Mouse (Mus musculus) midbrain, embryonic 16.5 days (tissue): ENCODE measurements around the gene Nol8. TPM values are rescaled to one million over a fixed set of nuclear protein-coding genes. Genes with fewer than 3 reads are reported as not detected.

Experiments
- ATAC-seq: fragments of 200-750 bp; cut with Nextera tagmentation; 2 replicates; pipeline ENCODE4 v1.8.0; 2017; ENCODE audit warnings: moderate TSS enrichment
- H3K27ac ChIP-seq: fragments of 300-500 bp; sonication (generic); 2 replicates; pipeline ENCODE4 v1.5.1; 2014; ENCODE audit warnings: mild to moderate bottlenecking, low read length, mixed read lengths
- H3K27me3 ChIP-seq: fragments of 300-500 bp; sonication (generic); 2 replicates; pipeline ENCODE4 v1.6.1; 2014; ENCODE audit warnings: low read depth, low read length, mixed read lengths; ENCODE audit not compliant: control insufficient read depth, insufficient read depth
- H3K36me3 ChIP-seq: fragments of 300-500 bp; sonication (generic); 2 replicates; pipeline ENCODE4 v1.6.1; 2014; ENCODE audit warnings: mild to moderate bottlenecking, low read length, moderate library complexity, mixed read lengths; ENCODE audit not compliant: control insufficient read depth, insufficient read depth
- H3K4me1 ChIP-seq: fragments of 300-500 bp; sonication (generic); 2 replicates; pipeline ENCODE4 v1.6.1; 2014; ENCODE audit warnings: mild to moderate bottlenecking, low read length, mixed read lengths; ENCODE audit not compliant: control insufficient read depth, insufficient read depth
- H3K4me2 ChIP-seq: fragments of 300-500 bp; sonication (generic); 2 replicates; pipeline ENCODE4 v1.6.1; 2014; ENCODE audit warnings: mild to moderate bottlenecking, low read length, mixed read lengths
- H3K4me3 ChIP-seq: fragments of 300-500 bp; sonication (generic); 2 replicates; pipeline ENCODE4 v1.5.1; 2014; ENCODE audit warnings: low read depth, mild to moderate bottlenecking, low read length, moderate library complexity, mixed read lengths
- H3K9ac ChIP-seq: fragments of 300-500 bp; sonication (generic); 2 replicates; pipeline ENCODE4 v1.6.1; 2014; ENCODE audit warnings: low read depth, low read length, mixed read lengths
- H3K9me3 ChIP-seq: fragments of 300-500 bp; sonication (generic); replicated peaks from 2 replicates; pipeline ENCODE4 v1.6.1; 2014; ENCODE audit warnings: mild to moderate bottlenecking, low read length, mixed read lengths; ENCODE audit not compliant: control insufficient read depth, poor library complexity, severe bottlenecking
- WGBS: fragments of 180-500 bp; shearing (Covaris S2); extraction: QIAGEN DNeasy Blood & Tissue Kit; methylation state at CpG from one replicate; pipeline ENCODE4 v1.1.7; 2014; 5-methylcytosine and 5-hydroxymethylcytosine counted together
- polyA plus RNA-seq: library from polyadenylated mRNA; unstranded; fragments of >200 nt; fragmentation: Nextera tagmentation; extraction: Ambion mirVana; gene quantifications from 2 replicates; pipeline ENCODE4 v1.2.1, GENCODE M21; 2015

Nol8 gene
- polyA plus RNA-seq, 1 experiment from 2014 or later, result 13.4 TPM

GRCm38 (mm10) chr13:49639965-49640364 lies 12.9 kb upstream of the Nol8 start:
- H3K9ac ChIP-seq, result no peak overlapping the region
- H3K4me1 ChIP-seq, result no peaks in the 10 kb centered on the region
- H3K4me3 ChIP-seq, result no peak overlapping the region
- ATAC-seq, result no peak
- no peaks in the 10 kb centered on the region for H3K9me3 ChIP-seq
- H3K4me2 ChIP-seq, result no peak overlapping the region
- no peaks in the 10 kb centered on the region for H3K36me3 ChIP-seq
- H3K27me3 ChIP-seq, result no peaks in the 10 kb centered on the region
- WGBS, result 94% methylated on average over 2 of the region's 2 CpGs
- H3K27ac ChIP-seq, result no peak overlapping the region

GRCm38 (mm10) chr13:49642650-49643049 lies 10.2 kb upstream of the Nol8 start:
- WGBS, result 79% methylated on average over 6 of the region's 6 CpGs
- Histone ChIP-seq H3K36me3 (no peaks in the 10 kb centered on the region), H3K9ac (no peak overlapping the region), H3K27me3 (no peaks in the 10 kb centered on the region), H3K4me2 (no peak overlapping the region), H3K4me3 (no peak overlapping the region), H3K27ac (no peak overlapping the region), H3K9me3 (no peaks in the 10 kb centered on the region), H3K4me1 (no peaks in the 10 kb centered on the region)
- no peak for ATAC-seq

- H3K4me3 ChIP-seq, result no peak overlapping the region
- no peaks in the 10 kb centered on the region for H3K27me3 ChIP-seq
- H3K9me3 ChIP-seq, result no peaks in the 10 kb centered on the region
- H3K4me1 ChIP-seq, result no peaks in the 10 kb centered on the region
- H3K36me3 ChIP-seq, result no peaks in the 10 kb centered on the region
- no peak overlapping the region for H3K4me2 ChIP-seq
- H3K27ac ChIP-seq, result no peak overlapping the region
- no peak for ATAC-seq
- no peak overlapping the region for H3K9ac ChIP-seq
Measured at GRCm38 (mm10) chr13:49643669-49644362, 9.1 kb upstream of the Nol8 start.

GRCm38 (mm10) chr13:49644731-49645529 lies 7.9 kb upstream of the Nol8 start:
- 0 out of 2 replicates have a peak, but pooled peaks have one; percentile 32 for ATAC-seq
- Histone ChIP-seq H3K4me1 (no peaks in the 10 kb centered on the region), H3K4me2 (no peak overlapping the region), H3K9ac (no peak overlapping the region), H3K36me3 (no peaks in the 10 kb centered on the region), H3K27ac (no peak overlapping the region), H3K4me3 (no peak overlapping the region), H3K9me3 (no peaks in the 10 kb centered on the region), H3K27me3 (no peaks in the 10 kb centered on the region)
- WGBS, result 78% methylated on average over 2 of the region's 2 CpGs

- Histone ChIP-seq H3K4me2 (no peak overlapping the region), H3K36me3 (no peaks in the 10 kb centered on the region), H3K9me3 (no peaks in the 10 kb centered on the region), H3K4me1 (no peaks in the 10 kb centered on the region), H3K9ac (no peak overlapping the region), H3K4me3 (no peak overlapping the region), H3K27me3 (no peaks in the 10 kb centered on the region), H3K27ac (no peak overlapping the region)
- no peak for ATAC-seq
- WGBS, result 82% methylated on average over 1 of the region's 1 CpGs
Measured at GRCm38 (mm10) chr13:49646019-49646418, 6.9 kb upstream of the Nol8 start.

GRCm38 (mm10) chr13:49651136-49651535 lies 1.7 kb upstream of the Nol8 start:
- Histone ChIP-seq H3K36me3 (no peaks in the 10 kb centered on the region), H3K4me1 (peaks cover 14% of the 10 kb centered on the region), H3K27me3 (no peaks in the 10 kb centered on the region), H3K9ac (no peak overlapping the region), H3K9me3 (no peaks in the 10 kb centered on the region), H3K27ac (no peak overlapping the region), H3K4me3 (no peak overlapping the region), H3K4me2 (no peak overlapping the region)
- ATAC-seq, result no peak
- WGBS, result 41% methylated on average over 2 of the region's 2 CpGs

- Histone ChIP-seq H3K4me1 (peaks cover 14% of the 10 kb centered on the region), H3K4me3 (peak overlapping the region; percentile 88), H3K9ac (peak overlapping the region; percentile 59), H3K9me3 (no peaks in the 10 kb centered on the region), H3K27me3 (no peaks in the 10 kb centered on the region), H3K4me2 (peak overlapping the region; percentile 94), H3K36me3 (no peaks in the 10 kb centered on the region), H3K27ac (no peak overlapping the region)
- no peak for ATAC-seq
- WGBS, result 2% methylated on average over 4 of the region's 4 CpGs
Measured at GRCm38 (mm10) chr13:49651781-49652351, 1.0 kb upstream of the Nol8 start.

GRCm38 (mm10) chr13:49653180-49653541 lies 283 bp downstream of the Nol8 start:
- peaks cover 14% of the 10 kb centered on the region for H3K4me1 ChIP-seq
- 0 out of 2 replicates have a peak, but pooled peaks cover 2% of the 10 kb centered on the region for H3K36me3 ChIP-seq
- WGBS, result 0% methylated on average over 16 of the region's 16 CpGs
- peak; percentile 91 for ATAC-seq
- H3K27ac ChIP-seq, result peak overlapping the region; percentile 7; the same call in 1 of the 2 replicates
- H3K9ac ChIP-seq, result peak overlapping the region; percentile 67
- H3K9me3 ChIP-seq, result no peaks in the 10 kb centered on the region
- H3K4me2 ChIP-seq, result peak overlapping the region; percentile 94
- peak overlapping the region; percentile 88 for H3K4me3 ChIP-seq
- no peaks in the 10 kb centered on the region for H3K27me3 ChIP-seq

GRCm38 (mm10) chr13:49677793-49678192 lies 24.9 kb downstream of the Nol8 start:
- no peak overlapping the region for H3K4me3 ChIP-seq
- H3K9ac ChIP-seq, result no peak overlapping the region
- no peak for ATAC-seq
- H3K27me3 ChIP-seq, result no peaks in the 10 kb centered on the region
- H3K9me3 ChIP-seq, result no peaks in the 10 kb centered on the region
- WGBS, result 90% methylated on average over 2 of the region's 2 CpGs
- H3K27ac ChIP-seq, result no peak overlapping the region
- H3K4me2 ChIP-seq, result no peak overlapping the region
- peaks cover 9% of the 10 kb centered on the region for H3K36me3 ChIP-seq
- H3K4me1 ChIP-seq, result peaks cover 8% of the 10 kb centered on the region
